Mouse (Mus musculus) MEL (cell line): ENCODE results near the gene Washc1. TPM values are rescaled to one million over a fixed set of nuclear protein-coding genes. Genes with fewer than 3 reads are reported as not detected.

Source experiments
- DNase-seq: peaks from one replicate; pipeline ENCODE4 v3.0.0; 2011; ENCODE audit warnings: low read depth, low spot score
- H3K27ac ChIP-seq: 2 replicates; pipeline ENCODE4 v1.5.1; 2012; ENCODE audit warnings: low read depth, mild to moderate bottlenecking, control low read depth, low read length, moderate library complexity; ENCODE audit not compliant: control insufficient read depth
- H3K27me3 ChIP-seq, 2 experiments: fragments of 150-350 bp in 1 of 2; sonication (generic) in 1 of 2; 2 replicates each; pipeline ENCODE4 v1.6.1; 2012; ENCODE audit warnings: low read length in 2 of 2, mild to moderate bottlenecking in 2 of 2, improper control_type of control experiment in 1 of 2, moderate library complexity in 1 of 2; ENCODE audit not compliant: insufficient read depth in 2 of 2, control insufficient read depth in 1 of 2
- H3K36me3 ChIP-seq, 2 experiments: 2 replicates each; pipeline ENCODE4 v1.6.1; 2012 to 2014; ENCODE audit warnings: low read length in 2 of 2, improper control_type of control experiment in 1 of 2, inconsistent platforms in 1 of 2, mild to moderate bottlenecking in 1 of 2; ENCODE audit not compliant: insufficient read depth in 2 of 2, control insufficient read depth in 1 of 2
- H3K4me1 ChIP-seq, 2 experiments: fragments of 150-350 bp in 1 of 2; sonication (generic) in 1 of 2; 2 replicates each; pipeline ENCODE4 v1.6.1; 2012; ENCODE audit warnings: low read length in 2 of 2, improper control_type of control experiment in 1 of 2, mild to moderate bottlenecking in 1 of 2; ENCODE audit not compliant: insufficient read depth in 2 of 2, control insufficient read depth in 1 of 2
- H3K4me3 ChIP-seq, 2 experiments: fragments of 150-350 bp in 1 of 2; sonication (generic) in 1 of 2; 2 replicates each; pipeline ENCODE4 v1.5.1; 2012; ENCODE audit warnings: low read depth in 2 of 2, low read length in 2 of 2, mild to moderate bottlenecking in 2 of 2, moderate library complexity in 2 of 2, control low read depth in 1 of 2, improper control_type of control experiment in 1 of 2; ENCODE audit not compliant: control insufficient read depth in 1 of 2, insufficient read depth in 1 of 2
- H3K79me2 ChIP-seq: 2 replicates; pipeline ENCODE4 v1.6.1; 2012; ENCODE audit warnings: mild to moderate bottlenecking, low read length, moderate library complexity; ENCODE audit not compliant: control insufficient read depth, poor library complexity, insufficient read depth
- H3K9ac ChIP-seq: 2 replicates; pipeline ENCODE4 v1.6.1; 2012; ENCODE audit warnings: low read depth, mild to moderate bottlenecking, control low read depth, low read length, moderate library complexity; ENCODE audit not compliant: control insufficient read depth, poor library complexity, severe bottlenecking
- H3K9me3 ChIP-seq: fragments of 150-350 bp; sonication (generic); replicated peaks from 2 replicates; pipeline ENCODE4 v1.6.1; 2012; ENCODE audit warnings: mild to moderate bottlenecking, low read length, improper control_type of control experiment, moderate library complexity; ENCODE audit not compliant: insufficient read depth
- CHD2 ChIP-seq: IDR thresholded peaks from 2 replicates; pipeline ENCODE4 v1.6.1; 2011; ENCODE audit warnings: low read length, improper control_type of control experiment
- CTCF ChIP-seq, 3 experiments: IDR thresholded peaks in 2 of 3; conservative IDR thresholded peaks in 1 of 3; 2 replicates each; pipeline ENCODE4 v1.5.1; 2011 to 2012; ENCODE audit warnings: low read length in 3 of 3, low read depth in 2 of 3, mild to moderate bottlenecking in 2 of 3, improper control_type of control experiment in 1 of 3, inconsistent platforms in 1 of 3, mixed read lengths in 1 of 3, moderate library complexity in 1 of 3; ENCODE audit not compliant: control insufficient read depth in 1 of 3, insufficient read depth in 1 of 3, poor library complexity in 1 of 3, severe bottlenecking in 1 of 3
- E2F4 ChIP-seq: IDR thresholded peaks from 2 replicates; pipeline ENCODE4 v1.6.1; 2011; ENCODE audit warnings: low read depth, low read length, improper control_type of control experiment, borderline replicate concordance
- GATA1 ChIP-seq: IDR thresholded peaks from 2 replicates; pipeline ENCODE4 v1.6.1; 2011; ENCODE audit warnings: low read depth, low read length, improper control_type of control experiment
- HCFC1 ChIP-seq: IDR thresholded peaks from 2 replicates; pipeline ENCODE4 v1.6.1; 2012; ENCODE audit warnings: low read depth, mild to moderate bottlenecking, inconsistent platforms, low read length, improper control_type of control experiment, moderate library complexity
- MAFK ChIP-seq: IDR thresholded peaks from 2 replicates; pipeline ENCODE4 v1.6.1; 2011; ENCODE audit warnings: low read depth, mild to moderate bottlenecking, low read length, improper control_type of control experiment, borderline replicate concordance
- MAX ChIP-seq: IDR thresholded peaks from 2 replicates; pipeline ENCODE4 v1.6.1; 2011; ENCODE audit warnings: low read length, improper control_type of control experiment
- MEF2A ChIP-seq: IDR thresholded peaks from 2 replicates; pipeline ENCODE4 v1.6.1; 2014; ENCODE audit warnings: low read depth, mild to moderate bottlenecking, inconsistent platforms, low read length, improper control_type of control experiment; ENCODE audit not compliant: poor library complexity, insufficient replicate concordance, severe bottlenecking; ENCODE audit errors: extremely low read depth
- MXI1 ChIP-seq: IDR thresholded peaks from 2 replicates; pipeline ENCODE4 v1.6.1; 2011; ENCODE audit warnings: mild to moderate bottlenecking, low read depth, low read length, improper control_type of control experiment
- RAD21 ChIP-seq: IDR thresholded peaks from 2 replicates; pipeline ENCODE4 v1.6.1; 2011; ENCODE audit warnings: mild to moderate bottlenecking, low read depth, low read length, improper control_type of control experiment
- SIN3A ChIP-seq: IDR thresholded peaks from 2 replicates; pipeline ENCODE4 v1.6.1; 2012; ENCODE audit warnings: low read length, improper control_type of control experiment, inconsistent platforms
- SMC3 ChIP-seq: IDR thresholded peaks from 2 replicates; pipeline ENCODE4 v1.6.1; 2011; ENCODE audit warnings: low read depth, low read length, improper control_type of control experiment
- TBP ChIP-seq: IDR thresholded peaks from 2 replicates; pipeline ENCODE4 v1.8.0; 2011; ENCODE audit warnings: low read depth, low read length, improper control_type of control experiment
- USF2 ChIP-seq, 2 experiments: IDR thresholded peaks; 2 replicates each; pipeline ENCODE4 v1.6.1; 2011 to 2012; ENCODE audit warnings: improper control_type of control experiment in 2 of 2, low read length in 2 of 2, borderline replicate concordance in 1 of 2, inconsistent platforms in 1 of 2, low read depth in 1 of 2, mild to moderate bottlenecking in 1 of 2; ENCODE audit not compliant: insufficient read depth in 1 of 2
- ZC3H11A ChIP-seq: IDR thresholded peaks from 2 replicates; pipeline ENCODE4 v1.6.1; 2012; ENCODE audit warnings: low read depth, mild to moderate bottlenecking, inconsistent platforms, low read length, improper control_type of control experiment
- ZKSCAN1 ChIP-seq: IDR thresholded peaks from 2 replicates; pipeline ENCODE4 v1.6.1; 2012; ENCODE audit warnings: low read depth, mild to moderate bottlenecking, inconsistent platforms, low read length, improper control_type of control experiment, moderate library complexity
- ZMIZ1 ChIP-seq: IDR thresholded peaks from 2 replicates; pipeline ENCODE4 v1.6.1; 2012; ENCODE audit warnings: low read depth, mild to moderate bottlenecking, inconsistent platforms, low read length, improper control_type of control experiment, moderate library complexity
- ZNF384 ChIP-seq: IDR thresholded peaks from 2 replicates; pipeline ENCODE4 v1.6.1; 2012; ENCODE audit warnings: low read depth, mild to moderate bottlenecking, inconsistent platforms, low read length, improper control_type of control experiment
- polyA plus RNA-seq, 2 experiments: library from polyadenylated mRNA; stranded (reverse) in 1 of 2; unstranded in 1 of 2; fragments of >175 nt in 1 of 2; fragments of >200 nt in 1 of 2; gene quantifications; 2 replicates each; pipeline versions ENCODE4 v1.2.1 to v1.2.4; 2012; ENCODE audit warnings: low replicate concordance in 2 of 2, low read depth in 1 of 2; ENCODE audit not compliant: insufficient read length in 2 of 2, insufficient read depth in 1 of 2, missing spikeins in 1 of 2
- total RNA-seq: library from RNA; depleted of rRNA; stranded (reverse); fragments of 300-350 nt; gene quantifications from 2 replicates; pipeline ENCODE4 v1.2.3, GENCODE M21; 2012

Washc1 gene
- total and polyA plus RNA-seq, 3 experiments: 37.0 to 58.6 TPM; not detected in 1

- H3K27me3 ChIP-seq: no peaks in the 10 kb centered on the region
- peaks cover 0 to 10% of the 10 kb centered on the region in 2 experiments; a peak in 3 of 4 replicates for H3K4me1 ChIP-seq
- H3K4me3 ChIP-seq: 0 out of 4 replicates have a peak overlapping the region, but pooled peaks of 1 of the 2 experiments have one; percentile 41
- H3K79me2 ChIP-seq: peaks cover 4% of the 10 kb centered on the region
- H3K27ac ChIP-seq: no peak overlapping the region
- H3K9ac ChIP-seq: no peak overlapping the region
- peak; percentile 82 for DNase-seq
- H3K9me3 ChIP-seq: no peaks in the 10 kb centered on the region
- H3K36me3 ChIP-seq: peaks cover 0 to 3% of the 10 kb centered on the region in 2 experiments; a peak in 2 of 4 replicates
- no peak for TF ChIP-seq USF2 (IDR thresholded peaks at IDR 0.05; ENCODE audit: borderline replicate concordance in 1 of 2, insufficient read depth in 1 of 2, low read depth in 1 of 2, low read length in 2 of 2)
- peak; percentile 95 for TF ChIP-seq SMC3
- TF ChIP-seq ZKSCAN1: no peak
- TF ChIP-seq TBP: peak; percentile 38; the same call in 1 of the 2 replicates
- TF ChIP-seq CHD2: no peak
- peak; percentile 84 to 96 (median 94) for TF ChIP-seq CTCF (IDR thresholded peaks at IDR 0.05 in 2 of 3, conservative IDR thresholded peaks at IDR 0.05 in 1 of 3; ENCODE audit: control insufficient read depth in 1 of 3, insufficient read depth in 1 of 3, low read depth in 2 of 3, low read length in 3 of 3, poor library complexity in 1 of 3, severe bottlenecking in 1 of 3)
- TF ChIP-seq ZC3H11A: peak; percentile 88
- TF ChIP-seq GATA1: peak; percentile 62
- TF ChIP-seq RAD21: peak; percentile 87
- peak; percentile 47; the same call in 1 of the 2 replicates for TF ChIP-seq HCFC1
Measured at GRCm38 (mm10) chr17:66106601-66107267, 4.6 kb upstream of the Washc1 start.

- Histone ChIP-seq H3K27me3 (no peaks in the 10 kb centered on the region), H3K4me3 (no peak overlapping the region), H3K36me3 (peaks cover 0 to 8% of the 10 kb centered on the region in 2 experiments; a peak in 2 of 4 replicates), H3K27ac (no peak overlapping the region), H3K9ac (no peak overlapping the region), H3K4me1 (peaks cover 0 to 12% of the 10 kb centered on the region in 2 experiments; a peak in 3 of 4 replicates)
- DNase-seq: no peak
- no peak for TF ChIP-seq MAFK
- no peak for TF ChIP-seq ZKSCAN1
- TF ChIP-seq CTCF (IDR thresholded peaks at IDR 0.05 in 2 of 3, conservative IDR thresholded peaks at IDR 0.05 in 1 of 3; ENCODE audit: control insufficient read depth in 1 of 3, insufficient read depth in 1 of 3, low read depth in 2 of 3, low read length in 3 of 3, poor library complexity in 1 of 3, severe bottlenecking in 1 of 3): no peak
- no peak for TF ChIP-seq ZNF384
- TF ChIP-seq SMC3: no peak
- no peak for TF ChIP-seq MXI1
- TF ChIP-seq MAX: no peak
- no peak for TF ChIP-seq ZMIZ1
- no peak for TF ChIP-seq E2F4
- no peak for TF ChIP-seq SIN3A
- no peak for TF ChIP-seq MEF2A
- TF ChIP-seq, all 39 proteins: peak for 0
- Histone ChIP-seq H3K79me2 (peaks cover 10% of the 10 kb centered on the region), H3K9me3 (no peaks in the 10 kb centered on the region)
Measured at GRCm38 (mm10) chr17:66107466-66107865, 3.9 kb upstream of the Washc1 start.
